ENCODE assay signal across 10 mouse cellular contexts in the genomic region with DNA sequence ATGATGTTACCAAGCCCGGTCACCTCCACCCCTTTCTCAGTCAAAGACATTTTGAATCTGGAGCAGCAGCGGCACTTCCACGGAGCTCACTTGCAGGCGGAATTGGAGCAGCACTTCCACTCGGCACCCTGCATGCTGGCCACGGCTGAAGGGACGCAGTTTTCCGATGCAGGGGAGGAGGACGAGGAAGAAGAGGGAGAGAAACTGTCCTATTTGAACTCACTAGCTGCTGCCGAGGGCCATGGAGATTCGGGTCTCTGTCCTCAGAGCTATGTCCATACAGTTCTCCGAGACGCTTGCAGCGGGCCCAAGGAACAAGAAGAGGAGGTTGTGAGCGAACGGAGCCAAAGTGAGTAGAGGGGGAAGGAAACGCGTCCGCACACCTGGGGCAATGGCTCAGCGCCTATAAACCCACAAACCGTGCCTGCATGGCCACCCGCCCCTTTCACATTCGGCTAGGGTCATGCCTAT. TPM values are rescaled to one million over a fixed set of nuclear protein-coding genes. Genes with fewer than 3 reads are reported as not detected.
DNase-seq lines count a peak whose midpoint lies in the region; ATAC-seq and TF ChIP-seq lines count a peak whose summit lies in the region.
"Had no signal": no experiment of that assay in that cellular context is flagged by ENCODE, and none has a peak within 500 bp of the region (broad histone marks: within the 10 kb centered on the region; RNA-seq: fewer than 3 reads in every experiment).

No protein-coding gene starts in this region.

- H3K4me3 ChIP-seq in gastrocnemius, adult 2 months, result peak overlapping the region; percentile 6; the same call in 1 of the 2 replicates
- peak overlapping the region; percentile 33 to 36 for H3K4me3 ChIP-seq in ES-E14 (ENCODE audit: insufficient read depth in 1 of 2, low read depth in 1 of 2, low read length in 2 of 2, poor library complexity in 1 of 2, severe bottlenecking in 1 of 2)
- H3K4me3 ChIP-seq in heart, embryonic 16.5 days (ENCODE audit: low read length), result 0 out of 2 replicates have a peak overlapping the region, but pooled peaks have one; percentile 10
- H3K4me3 ChIP-seq in liver, postnatal 0 days (ENCODE audit: low read depth, low read length), result peak overlapping the region; percentile 24

- DNase-seq in gastrocnemius, adult 2 months, result no peak
- DNase-seq in gastrocnemius, adult 18-20 months (ENCODE audit: low spot score), result no peak
- no peak for DNase-seq in ES-E14 (ENCODE audit: low read depth, low spot score)
- no peak for DNase-seq in liver, postnatal 0 days
- no peak for DNase-seq in thymus, postnatal 4 days
- no peak for DNase-seq in retina, postnatal 1 day

- TF ChIP-seq EP300 in liver, postnatal 0 days (IDR thresholded peaks at IDR 0.05; ENCODE audit: low read depth), result no peak

- ATAC-seq in heart, embryonic 16.5 days (replicated peaks; ENCODE audit: extremely low read depth, insufficient read depth, low FRiP score), result no peak
- ATAC-seq in liver, postnatal 0 days, result no peak
- ATAC-seq in inflammation-experienced regulatory T-cells, adult 6 months, result no peak

- no peak overlapping the region for H3K4me2 ChIP-seq in heart, embryonic 16.5 days (ENCODE audit: low read depth, low read length)
- H3K4me2 ChIP-seq in liver, postnatal 0 days (ENCODE audit: low read depth, low read length), result no peak overlapping the region

- H3K4me1 ChIP-seq in ES-E14 (ENCODE audit: control insufficient read depth in 2 of 2, insufficient read depth in 2 of 2, low read length in 2 of 2, poor library complexity in 1 of 2), result peaks cover 0 to 2% of the 10 kb centered on the region in 2 experiments; a peak in 1 of 4 replicates
- H3K4me1 ChIP-seq in heart, embryonic 16.5 days (ENCODE audit: control insufficient read depth, insufficient read depth, low read length), result peaks cover 17% of the 10 kb centered on the region
- H3K4me1 ChIP-seq in liver, postnatal 0 days (ENCODE audit: insufficient read depth), result no peaks in the 10 kb centered on the region; the same call in 1 of the 2 replicates

- in situ Hi-C loops in ES-E14 (cut with MboI; ENCODE audit: low sequenced_read_pairs in 2 of 2, unreplicated experiment in 2 of 2), result loop anchor here in 1 of 2 experiments (25.0 kb wide), 2 partner anchors 1550 to 1625 kb away; partner anchors contain the start of genes Lbx1 and Tlx1

- H3K27ac ChIP-seq in gastrocnemius, adult 2 months, result no peak overlapping the region
- H3K27ac ChIP-seq in ES-E14 (ENCODE audit: insufficient read depth, low read depth, low read length, poor library complexity, severe bottlenecking), result no peak overlapping the region
- no peak overlapping the region for H3K27ac ChIP-seq in heart, embryonic 16.5 days (ENCODE audit: low read length)
- H3K27ac ChIP-seq in liver, postnatal 0 days (ENCODE audit: low read depth), result no peak overlapping the region

- H3K9me3 ChIP-seq in ES-E14 (ENCODE audit: control insufficient read depth, insufficient read depth, low read depth, low read length), result no peaks in the 10 kb centered on the region
- H3K9me3 ChIP-seq in heart, embryonic 16.5 days (replicated peaks; ENCODE audit: control insufficient read depth, low read length), result no peaks in the 10 kb centered on the region
- no peaks in the 10 kb centered on the region for H3K9me3 ChIP-seq in liver, postnatal 0 days (ENCODE audit: low read length)

- WGBS in heart, embryonic 16.5 days, result 1% methylated on average over 23 of the region's 23 CpGs
- WGBS in liver, postnatal 0 days (ENCODE audit: insufficient replicate concordance), result under 1% methylated on average over 23 of the region's 23 CpGs

- H3K27me3 ChIP-seq in heart, embryonic 16.5 days (ENCODE audit: control insufficient read depth, insufficient read depth, low read length), result peaks cover 70% of the 10 kb centered on the region
- peaks cover 98% of the 10 kb centered on the region for H3K27me3 ChIP-seq in liver, postnatal 0 days (ENCODE audit: insufficient read depth, low read length)

- no peaks in the 10 kb centered on the region for H3K36me3 ChIP-seq in ES-E14 (ENCODE audit: control insufficient read depth, insufficient read depth, low read length, poor library complexity, severe bottlenecking)
- H3K36me3 ChIP-seq in heart, embryonic 16.5 days (ENCODE audit: control insufficient read depth, insufficient read depth), result no peaks in the 10 kb centered on the region
- H3K36me3 ChIP-seq in liver, postnatal 0 days (replicated peaks; ENCODE audit: insufficient read depth, low read length), result no peaks in the 10 kb centered on the region

- H3K9ac ChIP-seq in ES-E14 (ENCODE audit: insufficient read depth, low read depth, low read length, poor library complexity, severe bottlenecking), result no peak overlapping the region
- no peak overlapping the region for H3K9ac ChIP-seq in heart, embryonic 16.5 days (ENCODE audit: low read length)
- H3K9ac ChIP-seq in liver, postnatal 0 days (replicated peaks), result no peak overlapping the region

- intact Hi-C loops in gastrocnemius, adult 2 months (cut with DNase I), result no loop called here

- TF ChIP-seq CTCF in gastrocnemius, adult 2 months (IDR thresholded peaks at IDR 0.05), result no peak
- no peak for TF ChIP-seq CTCF in liver, postnatal 0 days (IDR thresholded peaks at IDR 0.05; ENCODE audit: low read depth)

TF ChIP-seq in ES-E14, 5 proteins besides CTCF, POLR2A, EP300 and RAD21:
- no peak for TF ChIP-seq HCFC1 (IDR thresholded peaks at IDR 0.05; ENCODE audit: borderline replicate concordance, insufficient read depth, low read length)
- no peak for TF ChIP-seq ZC3H11A (IDR thresholded peaks at IDR 0.05; ENCODE audit: borderline replicate concordance, low read depth, low read length)
- TF ChIP-seq ZNF384 (IDR thresholded peaks at IDR 0.05; ENCODE audit: low read depth, low read length), result no peak
- no peak for TF ChIP-seq MAFK (IDR thresholded peaks at IDR 0.05; ENCODE audit: insufficient read depth, low read depth, low read length)
- TF ChIP-seq CHD2 (IDR thresholded peaks at IDR 0.05; ENCODE audit: low read depth, low read length), result no peak

RNA-seq across cellular contexts. Expression of gene Nkx2-3, which starts 0.4 kb away (rescaled TPM):
- not detected for total RNA-seq in gastrocnemius, adult 2 months (2021)
- not detected for total RNA-seq in gastrocnemius, adult 18-20 months (2021)
- total RNA-seq in ES-E14 (2012; rRNA removed), result 0.27 TPM in 1 of 2 replicates, not detected in the other
- polyA plus RNA-seq in heart, embryonic 16.5 days (2015; fragmentation: Nextera tagmentation; extraction: Ambion mirVana), result not detected in 2 replicates
- polyA plus RNA-seq in liver, postnatal 0 days (2015; fragmentation: Nextera tagmentation; extraction: Ambion mirVana), result 0.05 and 0.13 TPM in 2 replicates
- polyA plus RNA-seq in inflammation-experienced regulatory T-cells, adult 6 months (2017; shearing (Covaris generic)), result not detected
- total RNA-seq: adrenal gland, adult 18-20 months had no signal
- polyA plus RNA-seq: cortical plate, adult 2 months had no signal
